Mouse (Mus musculus) neural tube, embryonic 10.5 days (tissue): ENCODE results near the gene Zfp53.
"Not testable (repeated sequence)": the region's sequence is repeated elsewhere in the genome, so short reads cannot be mapped to it uniquely, and the experiment has no call there.

Experiments used
- DNase-seq: peaks from one replicate; pipeline ENCODE4 v3.0.0-alpha.2; 2017; ENCODE audit warnings: low spot score; ENCODE audit errors: extremely low spot score

Zfp53 gene

DNA sequence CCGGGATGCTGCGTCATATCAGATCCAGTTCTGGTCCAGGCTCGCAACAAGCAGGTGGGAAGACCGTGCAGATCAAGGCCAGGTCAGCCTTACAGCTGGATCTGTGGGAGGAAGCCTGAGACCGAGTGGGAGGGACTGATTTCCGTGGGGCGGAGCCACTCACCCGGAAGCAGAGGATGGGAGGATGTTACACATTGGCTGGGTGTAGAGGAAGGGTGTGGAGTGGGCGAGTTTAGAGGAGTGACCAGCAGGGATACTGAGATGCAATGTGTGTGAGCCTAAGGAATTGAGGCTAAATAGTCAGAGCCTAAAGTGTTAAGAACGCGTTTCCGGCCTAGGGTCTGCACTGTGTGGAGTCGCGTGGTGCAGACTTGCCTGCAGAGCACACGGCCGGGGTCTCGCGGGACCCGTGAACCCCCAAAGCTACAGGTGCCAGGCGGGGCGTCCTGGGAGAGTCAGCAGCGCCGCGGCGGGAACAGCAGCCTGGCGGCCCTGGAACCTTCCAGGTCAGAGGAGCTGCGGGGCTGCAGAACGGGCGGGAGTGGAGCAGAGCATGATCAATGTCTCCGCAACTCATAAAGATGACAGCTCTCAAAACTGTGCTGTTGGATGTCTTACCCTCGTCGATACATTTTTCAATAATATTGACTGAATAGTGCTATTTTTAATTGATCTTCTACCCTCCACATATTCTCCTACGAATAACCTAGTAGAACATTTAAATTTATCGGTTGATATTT is at the start of gene Zfp53:
TSS of gene Zfp53 (plus strand) at position 239 of the 740 bp plus-strand sequence.
- DNase-seq: peak; percentile 76

DNA sequence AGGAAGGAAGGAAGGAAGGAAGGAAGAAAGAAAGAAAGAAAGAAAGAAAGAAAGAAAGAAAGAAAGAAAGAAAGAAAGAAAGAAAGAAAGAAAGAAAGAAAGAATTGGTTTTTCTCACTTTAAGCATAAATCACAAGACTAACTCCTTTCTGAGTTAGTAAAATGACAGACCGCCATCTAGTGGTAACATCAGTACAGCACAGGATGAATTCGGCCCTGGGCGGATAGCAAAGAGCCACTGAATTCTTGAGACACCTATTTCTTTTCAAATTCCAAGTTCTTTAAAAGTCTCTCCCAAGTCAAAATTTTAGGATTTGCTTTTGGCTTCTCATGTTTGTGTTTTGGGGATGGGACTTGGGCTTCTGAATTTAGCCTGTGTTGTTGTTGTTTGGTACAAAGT is 39.1 kb upstream of the Zfp53 start:
- DNase-seq: no peak

DNA sequence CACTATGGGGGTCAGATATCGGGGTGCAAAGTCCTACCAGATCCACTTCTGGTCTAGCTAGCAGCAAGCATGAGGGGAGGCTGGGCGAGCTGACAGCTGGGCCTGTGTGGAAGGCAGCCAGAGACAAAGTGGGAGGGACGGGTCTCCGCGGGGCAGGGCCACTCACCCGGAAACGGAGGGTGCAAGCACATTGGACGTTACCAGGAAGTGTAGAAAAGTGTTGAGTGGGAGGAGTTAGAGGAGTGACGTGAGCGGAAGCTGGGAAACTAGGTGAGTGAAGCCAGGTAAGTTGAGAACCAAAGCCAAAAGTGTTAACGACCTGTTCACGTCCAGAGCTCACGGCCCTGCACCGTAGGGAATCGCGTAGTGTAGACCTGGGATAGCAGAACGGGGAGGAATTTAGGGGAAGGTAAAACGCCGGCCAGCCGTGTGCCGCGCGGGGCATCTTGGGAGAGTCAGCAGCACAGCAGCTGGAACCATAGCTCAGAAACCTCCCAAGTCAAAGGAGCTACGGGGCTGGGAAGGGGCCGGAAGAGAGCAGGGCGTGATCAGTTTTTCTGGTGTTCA is 38.6 kb upstream of the Zfp53 start, which contains the start of gene Zfp51:
TSS of gene Zfp51 (plus strand) at position 237 of the 567 bp plus-strand sequence.
- DNase-seq: peak; percentile 84

DNA sequence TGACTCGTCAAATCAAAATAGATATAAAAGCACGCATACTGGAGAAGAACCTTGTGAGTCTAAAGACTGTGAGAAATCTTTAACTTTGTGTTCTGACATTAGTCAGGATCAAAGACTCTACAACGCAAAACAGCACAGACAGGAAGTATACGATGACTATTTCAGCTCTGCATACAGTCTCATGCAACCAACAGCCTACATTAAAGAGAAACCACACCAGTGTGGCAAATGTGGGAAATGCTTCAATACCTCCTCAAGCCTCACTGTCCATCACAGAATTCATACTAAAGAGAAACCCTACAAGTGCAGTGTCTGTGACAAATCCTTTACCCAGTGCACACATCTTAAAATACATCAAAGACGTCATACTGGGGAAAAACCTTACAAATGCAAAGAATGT is 25.2 kb upstream of the Zfp53 start:
- no peak for DNase-seq

DNA sequence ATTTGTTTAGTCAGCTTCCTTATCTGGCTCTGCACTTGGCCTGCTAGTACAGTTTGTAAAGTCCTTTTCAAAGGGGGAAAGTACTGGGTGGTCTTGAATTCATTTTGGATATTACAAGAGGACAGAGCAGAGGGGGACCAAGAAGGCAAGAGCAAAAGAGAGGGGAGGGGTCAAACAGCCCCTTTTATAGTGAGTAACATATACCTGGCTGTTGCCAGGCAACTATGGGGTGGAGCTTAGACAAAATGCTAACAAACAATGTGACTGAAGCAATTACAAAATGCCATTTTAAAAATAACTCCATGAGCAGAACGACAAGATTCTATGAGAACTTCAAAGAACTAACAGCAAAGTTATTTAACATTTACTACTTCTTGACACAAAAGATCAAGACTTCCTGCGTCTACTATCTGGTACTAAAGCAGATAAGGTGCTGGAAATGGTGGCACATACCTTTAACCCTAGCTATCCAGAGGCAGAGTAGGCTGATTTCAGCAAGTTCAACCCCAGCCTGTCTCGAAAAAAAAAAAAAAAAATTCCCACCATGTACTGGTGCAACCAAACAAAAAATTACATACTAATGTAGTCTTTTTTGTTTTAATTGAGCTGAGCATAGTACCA is 16.7 kb upstream of the Zfp53 start:
- DNase-seq: no peak

DNA sequence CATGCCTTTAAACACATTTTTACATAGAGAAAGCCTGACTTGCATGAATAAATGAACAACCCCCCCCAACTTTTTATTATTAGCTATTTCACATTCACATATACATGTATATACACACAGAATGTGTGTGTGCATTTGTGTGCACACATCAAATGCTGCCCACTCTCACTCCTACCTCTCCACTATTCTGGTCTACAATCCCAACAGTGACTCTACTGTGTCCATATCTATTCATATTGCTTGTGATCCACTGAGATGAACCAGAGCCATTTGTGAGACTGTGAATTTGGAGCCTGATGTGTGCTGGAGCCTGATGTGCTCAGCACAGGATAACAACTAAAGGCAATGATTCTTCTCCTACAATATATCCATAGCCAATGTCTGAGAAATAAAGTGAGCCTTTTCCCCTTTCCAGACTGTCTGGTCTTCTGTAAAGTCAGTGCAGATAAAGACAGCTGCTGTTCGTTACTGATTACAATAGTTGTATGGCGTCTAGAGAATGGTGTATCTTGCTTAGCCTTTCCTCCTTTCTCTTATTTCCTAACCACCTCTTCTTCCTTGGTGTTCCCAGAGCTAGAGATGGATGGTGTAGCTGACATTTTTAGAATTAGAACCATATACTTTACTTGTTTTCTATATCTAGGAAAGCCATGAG is 16.0 kb upstream of the Zfp53 start:
- no peak for DNase-seq

DNA sequence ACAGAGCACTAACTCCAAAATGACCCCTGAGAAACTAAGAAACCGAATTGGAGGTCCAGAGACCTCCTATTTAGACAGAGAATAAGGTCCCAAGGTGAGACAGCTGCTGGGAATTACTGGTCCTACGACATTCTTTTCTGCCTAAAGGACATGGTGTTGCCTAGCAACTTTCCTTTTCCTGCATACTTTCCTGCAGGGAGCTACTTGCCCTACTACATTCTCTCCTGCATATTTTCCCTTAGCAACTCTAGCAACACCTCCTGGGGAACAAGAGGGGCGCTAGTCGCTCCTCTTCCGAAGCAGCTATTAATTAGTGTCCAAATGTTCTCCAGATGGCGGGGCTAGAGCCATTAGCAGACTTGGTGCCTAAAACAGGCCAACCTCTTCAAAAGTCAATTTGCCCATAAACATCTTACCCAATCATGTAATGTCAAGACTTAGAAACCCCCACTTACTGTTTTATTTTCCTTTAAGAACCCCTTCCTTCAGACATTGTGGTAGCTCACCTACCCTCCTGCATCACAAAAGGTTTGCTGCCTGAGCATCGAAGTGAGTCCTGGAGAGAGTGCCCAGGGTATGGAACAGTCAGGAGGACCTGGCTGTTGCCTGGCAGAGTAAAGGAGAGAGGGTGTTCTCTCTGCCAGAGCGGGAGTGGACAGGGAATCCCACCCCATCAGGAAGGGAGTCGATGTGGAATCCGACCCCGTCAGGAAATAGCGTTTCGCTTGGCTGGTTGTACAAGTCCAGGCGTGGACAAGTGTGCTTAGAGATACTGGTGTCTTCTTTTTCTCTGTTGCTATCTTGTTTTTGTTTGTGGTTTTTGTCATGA is 15.2 kb upstream of the Zfp53 start:
- peak; percentile 30 for DNase-seq

- not testable (repeated sequence) for DNase-seq
These were observed 14.1 kb upstream of the Zfp53 start for GRCm38 (mm10) chr17:21474729-21475128.

GRCm38 (mm10) chr17:21475290-21475689 is 13.5 kb upstream of the Zfp53 start:
- not testable (repeated sequence) for DNase-seq

- not testable (repeated sequence) for DNase-seq
These were observed 12.4 kb upstream of the Zfp53 start for GRCm38 (mm10) chr17:21476351-21476750.

- not testable (repeated sequence) for DNase-seq
These were observed 10.6 kb upstream of the Zfp53 start for GRCm38 (mm10) chr17:21478103-21478777.

- DNase-seq: no peak
These were observed 753 bp downstream of the Zfp53 start for GRCm38 (mm10) chr17:21489500-21490001.

DNA sequence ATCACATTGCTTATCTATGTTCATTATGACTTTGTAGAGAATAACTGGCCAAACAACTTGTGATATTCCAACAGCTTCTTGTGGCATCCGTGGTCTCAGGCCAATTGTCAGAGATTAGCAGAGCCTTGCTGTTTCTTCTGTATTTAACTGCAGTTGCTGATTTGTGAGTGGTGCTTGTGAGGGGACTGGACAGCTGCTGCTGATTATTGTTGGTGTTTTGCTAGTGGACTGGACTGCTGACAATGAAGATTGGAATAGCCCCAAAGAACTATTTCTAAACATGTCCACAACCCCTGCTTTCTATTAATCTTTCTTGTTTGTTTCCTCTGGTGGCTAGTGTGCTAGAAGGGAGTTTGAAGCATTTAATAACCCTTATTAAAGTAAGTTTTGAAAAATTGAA is 12.6 kb downstream of the Zfp53 start:
- DNase-seq: no peak

DNA sequence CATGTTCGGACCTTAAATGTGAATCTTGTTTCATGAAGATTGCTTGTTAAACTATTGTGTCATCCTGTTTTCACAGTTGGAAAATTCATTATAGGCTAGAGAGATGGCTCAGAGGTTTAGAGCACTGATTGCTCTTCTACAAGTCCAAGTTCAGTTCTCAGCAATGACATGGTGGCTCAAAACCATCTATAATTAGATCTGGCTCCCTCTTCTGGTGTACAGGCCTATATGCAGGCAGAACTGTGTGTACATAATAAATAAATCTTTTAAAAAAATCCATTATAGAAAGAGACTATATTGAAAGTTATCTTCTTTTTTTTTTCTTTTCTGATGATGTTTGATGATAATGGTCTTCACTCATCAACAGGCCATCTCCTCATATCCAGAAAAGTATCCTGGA is 15.7 kb downstream of the Zfp53 start:
- DNase-seq: no peak

- no peak for DNase-seq
These were observed 17.5 kb downstream of the Zfp53 start for GRCm38 (mm10) chr17:21506258-21506657.

DNA sequence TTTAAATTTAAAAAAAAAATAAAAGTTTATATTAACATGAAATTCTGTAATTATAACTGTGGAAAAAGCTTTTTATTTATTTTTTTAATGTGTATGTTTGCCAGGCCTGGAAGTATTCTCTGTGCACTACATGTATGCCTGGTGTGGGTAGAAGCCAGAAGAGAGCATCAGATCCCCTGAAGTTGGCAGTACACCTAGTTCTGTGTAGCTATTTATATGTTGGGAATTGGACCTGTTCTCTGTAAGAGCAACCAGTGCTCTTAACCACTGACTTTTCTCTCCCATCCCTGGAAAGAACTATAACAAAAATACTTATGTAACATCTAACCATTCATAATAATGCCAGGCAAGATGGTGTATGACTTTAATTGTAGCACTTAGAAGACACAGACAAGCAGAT is 21.0 kb downstream of the Zfp53 start:
- DNase-seq: no peak

DNA sequence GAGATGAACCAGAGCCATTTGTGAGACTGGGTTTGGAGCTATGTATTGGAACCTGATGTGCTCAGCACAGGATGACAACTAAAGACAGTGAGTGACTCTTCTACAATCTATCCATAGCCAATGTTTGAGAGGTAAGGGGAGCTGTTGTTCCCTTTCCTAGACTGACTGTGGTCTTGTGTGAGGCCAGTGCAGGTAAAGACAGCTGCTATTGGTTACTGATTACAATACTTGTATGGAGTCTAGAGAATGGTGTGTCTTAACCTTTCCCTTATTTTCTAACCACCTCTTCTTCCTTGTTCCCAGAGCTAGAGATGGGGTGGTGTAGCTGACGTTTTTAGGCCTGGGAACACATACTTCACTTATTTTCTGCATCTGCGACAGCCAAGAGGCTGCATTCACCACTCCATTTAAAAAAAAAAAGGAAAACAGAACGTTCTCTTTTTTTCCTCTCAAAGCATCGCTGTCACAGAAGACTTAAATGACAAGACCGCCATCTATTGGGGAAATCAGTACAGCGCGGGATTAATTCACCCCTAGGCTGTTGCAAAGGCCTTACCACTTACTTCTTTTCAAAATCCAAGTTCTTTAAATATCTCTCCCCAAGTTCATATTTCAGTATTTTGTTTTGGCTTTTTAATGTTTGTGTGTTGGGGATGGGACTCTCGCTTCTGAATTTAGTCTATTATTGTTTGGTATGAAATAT is 26.8 kb downstream of the Zfp53 start:
- peak; percentile 32 for DNase-seq

GRCm38 (mm10) chr17:21516201-21517129 is 27.7 kb downstream of the Zfp53 start:
- peak; percentile 79 for DNase-seq
